Mouse (Mus musculus) v-Abl transformed pro-B cells (cell line): ENCODE data around the gene Krtap4-7.
"Not testable (repeated sequence)": the region's sequence is repeated elsewhere in the genome, so short reads cannot be mapped to it uniquely, and the experiment has no call there.

Experiments
- in situ Hi-C, 2 experiments: fragments of 400-800 bp; cut with MboI; formaldehyde crosslinking; loops; one replicate each; pipeline ENCODE4 v1.15.1; 2025; ENCODE audit not compliant: unreplicated experiment in 2 of 2

Krtap4-7 gene

DNA sequence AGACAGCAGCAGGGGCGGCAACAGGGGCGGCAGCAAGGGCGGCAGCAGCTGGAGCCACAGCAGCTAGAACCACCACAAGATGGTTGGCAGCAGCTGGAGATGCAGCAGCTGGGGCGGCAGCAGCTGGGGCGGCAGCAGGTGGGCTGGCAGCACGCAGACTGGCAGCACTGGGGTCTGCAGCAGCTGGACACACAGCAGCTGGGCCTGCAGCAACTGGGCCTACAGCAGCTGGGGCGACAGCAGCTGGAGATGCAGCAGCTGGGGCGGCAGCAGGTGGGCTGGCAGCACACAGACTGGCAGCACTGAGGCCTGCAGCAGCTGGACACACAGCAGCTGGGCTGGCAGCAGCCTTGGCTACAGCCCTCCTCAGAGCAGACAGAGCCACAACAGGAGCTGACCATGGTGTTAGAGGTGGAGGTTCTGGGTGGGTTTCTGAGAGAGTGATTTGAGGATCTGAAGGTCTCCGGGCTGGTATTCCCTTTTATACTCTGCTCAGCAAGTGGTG, at the start of gene Krtap4-7:
TSS of gene Krtap4-7 (minus strand) at position 455 of the 505 bp plus-strand sequence.
- in situ Hi-C loops, result not testable (repeated sequence)

GRCm38 (mm10) chr11:99690463-99690862, 46.6 kb upstream of the Krtap4-7 start, which contains the start of gene Gm14190:
TSS of gene Gm14190 (minus strand) at chr11:99690740.
- in situ Hi-C loops, result no loop called here

GRCm38 (mm10) chr11:99685235-99685634, 41.3 kb upstream of the Krtap4-7 start:
- in situ Hi-C loops, result not testable (repeated sequence)

DNA sequence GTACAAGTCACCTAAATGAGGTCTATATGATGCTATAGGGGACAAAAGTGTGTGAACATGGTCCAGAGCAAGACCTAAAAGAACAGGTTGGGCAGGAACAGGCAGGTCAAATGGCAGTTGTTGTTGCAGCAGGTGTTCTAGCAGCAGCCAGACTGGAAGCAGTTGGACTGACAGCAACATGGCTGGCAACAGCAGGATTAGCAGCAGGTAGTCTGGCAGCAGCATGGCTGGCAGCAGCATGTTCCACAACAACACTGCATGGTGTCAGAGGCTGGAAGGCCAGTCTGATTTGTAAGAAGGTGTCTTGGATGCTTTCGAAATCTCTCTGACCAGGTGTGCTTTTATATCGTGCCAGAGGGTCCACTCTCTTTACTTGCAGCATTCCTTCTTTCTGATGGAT, 39.6 kb upstream of the Krtap4-7 start:
- in situ Hi-C loops, result no loop called here

DNA sequence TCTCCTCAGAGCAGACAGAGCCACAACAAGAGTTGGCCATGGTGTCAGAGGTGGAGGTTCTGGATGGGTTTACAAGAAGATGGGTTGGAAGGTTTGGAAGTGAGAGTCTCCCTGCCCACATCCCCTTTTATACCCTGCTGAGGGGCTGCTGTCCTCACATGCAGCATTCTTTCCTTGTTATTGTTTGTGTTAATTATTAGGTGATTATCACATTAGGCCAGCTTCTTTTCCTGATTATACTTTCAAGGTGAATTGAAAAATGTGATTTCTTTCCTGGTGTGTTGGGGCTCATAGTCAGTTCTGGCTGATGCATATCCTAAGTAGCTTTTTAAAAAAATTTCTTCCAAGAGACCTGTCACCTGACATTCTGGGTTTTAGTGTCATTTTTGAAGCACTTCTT, 22.0 kb upstream of the Krtap4-7 start, which contains the start of gene Krtap4-6:
TSS of gene Krtap4-6 (minus strand) at position 101 of the 400 bp plus-strand sequence.
- in situ Hi-C loops, result no loop called here

DNA sequence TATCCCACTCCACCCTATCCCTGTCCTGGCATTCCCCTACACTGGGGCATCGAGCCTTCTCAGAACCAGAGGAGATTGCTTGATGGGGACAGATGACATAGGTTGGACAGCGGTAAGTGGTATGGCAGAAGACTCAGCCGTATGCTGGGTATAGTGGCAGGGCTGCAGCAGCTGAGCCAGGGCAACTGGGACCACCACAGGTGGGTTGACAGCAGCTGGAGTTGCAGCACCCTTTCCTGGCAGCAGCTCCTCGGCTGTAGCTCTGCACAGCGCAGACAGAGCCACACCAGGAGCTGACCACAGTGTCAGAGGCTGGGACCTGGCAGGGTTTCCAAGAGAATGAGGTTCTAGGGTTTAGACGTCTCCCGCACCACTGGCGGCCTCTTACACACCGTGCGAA, 18.9 kb upstream of the Krtap4-7 start:
- in situ Hi-C loops, result no loop called here

- in situ Hi-C loops, result no loop called here
Observed at GRCm38 (mm10) chr11:99659256-99659655, 15.4 kb upstream of the Krtap4-7 start.

DNA sequence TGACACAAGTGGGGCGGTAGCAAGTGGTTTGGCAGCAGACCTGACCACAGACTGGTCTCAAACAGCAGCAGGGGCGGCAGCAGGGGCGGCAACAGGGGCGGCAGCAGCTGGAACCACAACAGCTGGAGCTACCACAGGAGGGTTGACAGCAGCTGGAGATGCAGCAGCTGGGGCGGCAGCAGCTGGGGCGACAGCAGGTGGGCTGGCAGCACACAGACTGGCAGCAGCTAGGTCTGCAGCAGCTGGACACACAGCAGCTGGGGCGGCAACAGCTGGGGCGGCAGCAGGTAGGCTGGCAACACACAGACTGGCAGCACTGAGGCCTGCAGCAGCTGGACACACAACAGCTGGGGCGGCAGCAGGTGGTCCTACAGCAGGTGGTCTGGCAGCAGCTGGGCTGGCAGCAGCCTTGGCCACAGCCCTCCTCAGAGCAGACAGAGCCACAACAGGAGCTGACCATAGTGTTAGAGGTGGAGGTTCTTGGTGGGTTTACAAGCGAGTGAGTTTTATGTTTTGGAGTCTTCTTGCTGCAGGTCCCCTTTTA, 14.7 kb upstream of the Krtap4-7 start, which contains the start of gene Gm11563:
TSS of gene Gm11563 (minus strand) at position 494 of the 544 bp plus-strand sequence.
- in situ Hi-C loops, result not testable (repeated sequence)

- in situ Hi-C loops, result no loop called here
Observed at GRCm38 (mm10) chr11:99657051-99657450, 13.2 kb upstream of the Krtap4-7 start.

- in situ Hi-C loops, result no loop called here
Observed at GRCm38 (mm10) chr11:99650136-99650535, 6.2 kb upstream of the Krtap4-7 start, which contains the start of gene Gm11555. TSS of gene Gm11555 (minus strand) at chr11:99650236.

GRCm38 (mm10) chr11:99646444-99646843, 2.6 kb upstream of the Krtap4-7 start:
- in situ Hi-C loops, result no loop called here

GRCm38 (mm10) chr11:99644351-99644750, 462 bp upstream of the Krtap4-7 start:
- in situ Hi-C loops, result no loop called here

DNA sequence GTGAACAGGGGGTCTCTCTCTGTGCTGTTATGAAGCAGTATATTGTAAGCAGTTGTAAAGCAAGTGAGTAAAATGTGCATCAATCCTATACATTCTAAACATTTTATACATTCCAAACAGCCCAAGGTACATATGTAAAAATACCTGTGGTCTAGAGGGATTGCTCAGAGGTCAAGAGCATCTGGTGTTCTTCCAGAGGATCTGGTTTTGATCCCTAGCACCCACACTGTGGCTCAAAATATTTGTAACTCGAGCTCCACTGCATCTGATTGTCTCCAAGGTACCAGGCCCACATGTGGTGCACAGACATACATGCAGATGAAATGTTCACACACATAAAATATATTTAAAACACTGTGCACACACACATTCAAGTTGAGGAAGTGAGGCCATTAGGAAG, 3.0 kb downstream of the Krtap4-7 start:
- in situ Hi-C loops, result no loop called here

- in situ Hi-C loops, result no loop called here
Observed at GRCm38 (mm10) chr11:99637086-99637485, 6.8 kb downstream of the Krtap4-7 start.

DNA sequence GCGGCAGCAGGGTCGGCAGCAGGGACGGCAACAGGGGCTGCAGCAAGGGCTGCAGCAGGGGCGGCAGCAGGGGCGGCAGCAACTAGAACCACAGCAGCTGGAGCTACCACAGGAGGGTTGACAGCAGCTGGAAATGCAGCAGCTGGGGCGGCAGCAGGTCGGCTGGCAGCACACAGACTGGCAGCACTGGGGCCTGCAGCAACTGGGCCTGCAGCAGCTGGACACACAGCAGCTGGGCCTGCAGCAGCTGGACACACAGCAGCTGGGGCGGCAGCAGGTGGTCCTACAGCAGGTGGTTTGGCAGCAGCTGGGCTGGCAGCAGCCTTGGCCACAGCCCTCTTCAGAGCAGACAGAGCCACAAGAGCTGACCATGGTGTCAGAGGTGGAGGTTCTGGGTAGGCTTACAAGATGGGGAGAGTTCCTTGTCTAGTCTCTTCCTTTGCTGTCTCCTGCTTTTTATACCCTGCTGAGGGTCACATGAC, 9.2 kb downstream of the Krtap4-7 start, which contains the start of gene Krtap4-2:
TSS of gene Krtap4-2 (minus strand) at position 432 of the 482 bp plus-strand sequence.
- in situ Hi-C loops, result no loop called here

DNA sequence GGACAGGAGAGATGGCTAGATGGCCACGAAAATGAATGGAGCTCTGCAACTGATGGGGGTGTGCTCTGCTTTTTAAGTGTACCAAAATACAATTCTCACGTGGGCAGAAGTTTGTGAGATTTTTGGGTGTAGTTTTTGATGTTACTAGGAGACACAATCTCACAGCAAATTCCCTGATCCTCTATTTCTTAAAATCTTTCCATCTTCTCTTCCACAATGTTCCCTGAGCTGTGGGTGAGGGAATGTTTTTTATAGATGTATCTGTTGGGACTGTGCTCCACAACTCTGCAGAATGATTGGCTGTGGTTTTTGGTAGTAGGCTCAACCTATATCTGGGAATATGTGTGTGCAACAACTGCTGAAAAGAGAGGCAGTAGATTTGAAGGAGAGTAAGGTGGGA, 10.6 kb downstream of the Krtap4-7 start:
- in situ Hi-C loops, result no loop called here

GRCm38 (mm10) chr11:99630890-99631289, 13.0 kb downstream of the Krtap4-7 start:
- in situ Hi-C loops, result no loop called here

DNA sequence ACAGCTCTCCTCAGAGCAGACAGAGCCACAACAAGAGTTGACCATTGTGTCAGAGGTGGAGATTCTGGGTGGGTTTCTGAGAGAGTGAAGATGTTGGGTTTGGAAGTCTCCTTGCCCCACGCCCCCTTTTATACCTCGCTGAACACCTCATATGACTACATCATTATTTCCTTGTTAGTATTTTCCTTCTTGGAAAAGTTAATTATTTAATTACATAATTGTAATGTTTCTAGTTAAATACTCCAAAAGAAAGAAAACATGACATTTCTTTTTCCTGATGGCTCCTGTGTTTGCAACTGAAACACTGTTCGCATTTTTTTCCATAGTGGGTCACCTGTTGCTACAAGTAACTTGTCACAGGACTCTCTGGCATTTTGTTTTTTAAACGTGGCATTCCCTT, 15.8 kb downstream of the Krtap4-7 start, which contains the start of gene Krtap4-1:
TSS of gene Krtap4-1 (minus strand) at position 101 of the 400 bp plus-strand sequence.
- in situ Hi-C loops, result no loop called here

DNA sequence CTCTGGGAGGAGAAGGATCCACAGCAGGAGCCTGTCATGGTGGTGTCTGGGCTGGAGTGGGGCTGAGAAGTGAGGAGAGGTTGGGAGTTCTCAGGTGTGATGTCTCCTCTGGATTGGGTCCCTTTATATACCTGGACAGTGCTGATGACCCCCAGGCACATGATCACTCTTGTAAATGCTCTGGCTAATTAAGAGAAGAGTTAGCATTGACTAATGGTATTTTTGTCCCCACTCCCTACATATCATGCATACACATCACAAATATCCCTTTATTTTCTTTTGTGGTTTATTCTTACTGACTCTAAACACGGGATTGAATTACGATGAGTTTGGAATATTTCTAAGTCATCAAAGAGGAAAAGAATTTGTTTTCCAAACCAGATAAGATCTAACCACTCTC, 23.6 kb downstream of the Krtap4-7 start, which contains the start of gene Gm11562:
TSS of gene Gm11562 (minus strand) at position 101 of the 400 bp plus-strand sequence.
- in situ Hi-C loops, result no loop called here

DNA sequence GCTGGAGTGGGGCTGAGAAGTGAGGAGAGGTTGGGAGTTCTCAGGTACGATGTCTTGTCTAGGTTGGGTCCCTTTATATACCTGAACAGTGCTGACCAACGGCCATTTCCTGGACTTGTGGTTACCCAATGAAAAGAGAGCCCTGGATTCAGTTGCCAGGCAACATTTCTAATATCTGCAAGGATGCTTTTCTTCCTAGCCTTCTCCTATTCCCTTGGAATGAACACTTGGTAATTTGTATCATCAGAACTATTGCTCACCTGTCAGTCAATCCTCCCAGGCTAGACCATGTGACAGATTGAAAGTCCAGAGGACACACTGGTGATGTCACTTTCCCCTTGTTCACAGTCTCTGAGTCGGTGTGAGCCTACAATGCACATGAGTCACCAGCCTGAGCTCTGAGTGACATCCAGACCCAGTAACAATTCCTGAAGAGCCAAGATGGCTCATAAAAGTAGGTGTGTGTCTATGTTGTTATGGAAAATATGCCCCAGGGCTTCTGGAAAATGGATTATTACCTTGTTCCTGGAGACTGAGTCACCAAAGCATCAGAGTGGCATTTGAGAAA, 29.0 kb downstream of the Krtap4-7 start, which contains the start of gene Krtap2-4:
TSS of gene Krtap2-4 (minus strand) at position 51 of the 568 bp plus-strand sequence.
- in situ Hi-C loops, result no loop called here

DNA sequence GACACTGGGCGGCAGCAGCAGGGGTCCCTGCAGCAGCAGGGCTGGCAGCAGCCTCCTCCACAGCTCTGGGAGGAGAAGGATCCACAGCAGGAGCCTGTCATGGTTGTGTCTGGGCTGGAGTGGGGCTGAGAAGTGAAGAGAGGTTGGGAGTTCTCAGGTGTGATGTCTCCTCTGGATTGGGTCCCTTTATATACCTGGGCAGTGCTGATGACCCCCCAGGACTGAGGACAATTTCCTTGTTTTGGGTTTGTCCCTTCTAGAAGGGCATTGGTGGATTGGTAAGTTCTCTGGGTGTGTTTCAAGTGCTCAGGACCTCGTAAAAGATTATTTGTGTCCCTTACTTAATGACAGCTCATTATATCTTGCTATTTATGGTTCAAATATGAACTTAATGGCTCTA, 33.8 kb downstream of the Krtap4-7 start, which contains the start of gene Gm11937:
TSS of gene Gm11937 (minus strand) at position 101 of the 400 bp plus-strand sequence.
- in situ Hi-C loops, result not testable (repeated sequence)
